Mouse (Mus musculus) liver, embryonic 14.5 days (tissue): Measurements from ENCODE around the gene Ypel1. TPM values are rescaled to one million over a fixed set of nuclear protein-coding genes. Genes with fewer than 3 reads are reported as not detected.

Experiments used
- ATAC-seq: fragments of 200-750 bp; cut with Nextera tagmentation; 2 replicates; pipeline ENCODE4 v1.8.0; 2017; ENCODE audit warnings: moderate number of reproducible peaks, mild to moderate bottlenecking, moderate library complexity; ENCODE audit not compliant: insufficient read depth
- DNase-seq, 3 experiments: peaks; one replicate each; pipeline ENCODE4 v3.0.0-alpha.2; 2012 to 2013; ENCODE audit warnings: low read depth in 3 of 3, low spot score in 3 of 3
- H3K27ac ChIP-seq: fragments of 300-500 bp; sonication (generic); 2 replicates; pipeline ENCODE4 v1.5.1; 2014; ENCODE audit warnings: moderate library complexity, mild to moderate bottlenecking, control low read depth, inconsistent platforms
- H3K27me3 ChIP-seq: fragments of 300-500 bp; sonication (generic); 2 replicates; pipeline ENCODE4 v1.6.1; 2014; ENCODE audit warnings: mild to moderate bottlenecking, low read length, moderate library complexity; ENCODE audit not compliant: control insufficient read depth, insufficient read depth
- H3K36me3 ChIP-seq: fragments of 300-500 bp; sonication (generic); replicated peaks from 2 replicates; pipeline ENCODE4 v1.6.1; 2014; ENCODE audit warnings: low read depth; ENCODE audit not compliant: control insufficient read depth, insufficient read depth
- H3K4me1 ChIP-seq, 2 experiments: fragments of 200-500 bp in 1 of 2; fragments of 300-500 bp in 1 of 2; sonication (generic) in 1 of 2; replicated peaks; 2 replicates each; pipeline ENCODE4 v1.6.1; 2012 to 2014; ENCODE audit warnings: antibody characterized with exemption in 1 of 2, inconsistent platforms in 1 of 2, low read length in 1 of 2; ENCODE audit not compliant: control insufficient read depth in 2 of 2, insufficient read depth in 2 of 2
- H3K4me2 ChIP-seq: fragments of 300-500 bp; sonication (generic); 2 replicates; pipeline ENCODE4 v1.6.1; 2014; ENCODE audit warnings: low read depth, mild to moderate bottlenecking, control low read depth, moderate library complexity
- H3K4me3 ChIP-seq, 2 experiments: fragments of 200-500 bp in 1 of 2; fragments of 300-500 bp in 1 of 2; sonication (generic) in 1 of 2; 2 replicates each; pipeline ENCODE4 v1.5.1; 2012 to 2014; ENCODE audit warnings: low read depth in 2 of 2, low read length in 2 of 2, mild to moderate bottlenecking in 2 of 2, control low read depth in 1 of 2, inconsistent platforms in 1 of 2, moderate library complexity in 1 of 2; ENCODE audit not compliant: insufficient read depth in 1 of 2
- H3K9ac ChIP-seq: fragments of 300-500 bp; sonication (generic); replicated peaks from 2 replicates; pipeline ENCODE4 v1.6.1; 2014; ENCODE audit warnings: mild to moderate bottlenecking, control low read depth, moderate library complexity
- H3K9me3 ChIP-seq: fragments of 300-500 bp; sonication (generic); 2 replicates; pipeline ENCODE4 v1.6.1; 2016; ENCODE audit warnings: low read length, mixed read lengths; ENCODE audit not compliant: control insufficient read depth
- CTCF ChIP-seq: IDR thresholded peaks from 2 replicates; pipeline ENCODE4 v1.5.1; 2016; ENCODE audit warnings: antibody characterized with exemption, low read depth, control low read depth
- EP300 ChIP-seq: IDR thresholded peaks from 2 replicates; pipeline ENCODE4 v1.6.1; 2016; ENCODE audit warnings: antibody characterized with exemption, low read depth
- WGBS: fragments of 180-500 bp; shearing (Covaris S2); extraction: QIAGEN DNeasy Blood & Tissue Kit; methylation state at CpG from one replicate; pipeline ENCODE4 v1.1.7; 2014; ENCODE audit not compliant: insufficient replicate concordance; 5-methylcytosine and 5-hydroxymethylcytosine counted together
- polyA plus RNA-seq, 2 experiments: library from polyadenylated mRNA; depleted of rRNA in 1 of 2; stranded (reverse) in 1 of 2; unstranded in 1 of 2; fragments of >200 nt; fragmentation: Nextera tagmentation in 1 of 2; extraction: Ambion mirVana in 1 of 2; gene quantifications; 2 replicates each; pipeline versions ENCODE4 v1.2.1 to v1.2.3; 2012 to 2014

Gene Ypel1
- polyA plus RNA-seq, 2 experiments: 0.20 to 0.43 TPM

DNA sequence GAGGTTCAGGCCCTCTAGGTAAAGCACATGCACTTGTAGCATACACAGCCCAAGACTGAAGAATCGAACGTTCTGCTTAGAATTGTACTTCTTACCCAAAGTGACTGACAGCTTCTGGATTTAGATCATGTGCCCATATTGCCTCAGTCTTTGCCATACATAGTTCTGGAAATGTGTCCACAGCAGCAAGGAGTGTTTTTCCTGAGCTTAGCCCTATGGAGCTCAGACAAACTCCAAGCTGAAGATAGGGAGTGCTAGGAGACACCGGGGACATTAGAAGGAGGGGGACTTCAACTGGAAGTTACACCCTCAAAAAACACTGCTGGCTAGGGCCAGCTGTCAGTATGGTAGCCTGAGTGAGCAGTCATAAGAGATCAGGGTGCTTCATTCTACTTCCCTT, 28.8 kb upstream of the Ypel1 start:
- H3K27ac ChIP-seq: no peak overlapping the region
- peaks cover 61% of the 10 kb centered on the region for H3K36me3 ChIP-seq
- TF ChIP-seq EP300 (no peak), CTCF (no peak)
- H3K4me2 ChIP-seq: no peak overlapping the region
- ATAC-seq (no peak), DNase-seq (no peak)
- no peaks in the 10 kb centered on the region for H3K4me1 ChIP-seq
- no peak overlapping the region for H3K4me3 ChIP-seq
- WGBS: 91% methylated on average over 3 of the region's 3 CpGs
- no peaks in the 10 kb centered on the region for H3K27me3 ChIP-seq
- H3K9me3 ChIP-seq: no peaks in the 10 kb centered on the region
- no peak overlapping the region for H3K9ac ChIP-seq

- TF ChIP-seq EP300 (no peak), CTCF (no peak)
- ATAC-seq (no peak), DNase-seq (no peak)
- H3K9me3 ChIP-seq: no peaks in the 10 kb centered on the region
- no peak overlapping the region for H3K27ac ChIP-seq
- H3K9ac ChIP-seq: no peak overlapping the region
- H3K27me3 ChIP-seq: no peaks in the 10 kb centered on the region
- no peak overlapping the region for H3K4me2 ChIP-seq
- no peak overlapping the region for H3K4me3 ChIP-seq
- H3K36me3 ChIP-seq: peaks cover 59% of the 10 kb centered on the region
- WGBS: 77% methylated on average over 1 of the region's 1 CpGs
- H3K4me1 ChIP-seq: no peaks in the 10 kb centered on the region
Measured at GRCm38 (mm10) chr16:17041417-17041816, 28.1 kb upstream of the Ypel1 start.

GRCm38 (mm10) chr16:17044320-17044719, 25.2 kb upstream of the Ypel1 start:
- no peak for TF ChIP-seq EP300
- TF ChIP-seq CTCF: no peak
- ATAC-seq: no peak
- no peak for DNase-seq
- H3K4me1 ChIP-seq: no peaks in the 10 kb centered on the region
- 87% methylated on average over 3 of the region's 3 CpGs for WGBS
- peaks cover 40% of the 10 kb centered on the region for H3K36me3 ChIP-seq
- H3K27me3 ChIP-seq: no peaks in the 10 kb centered on the region
- H3K9ac ChIP-seq: no peak overlapping the region
- H3K9me3 ChIP-seq: no peaks in the 10 kb centered on the region
- H3K27ac ChIP-seq: no peak overlapping the region
- no peak overlapping the region for H3K4me3 ChIP-seq
- H3K4me2 ChIP-seq: no peak overlapping the region

GRCm38 (mm10) chr16:17045287-17045686, 24.2 kb upstream of the Ypel1 start:
- Histone ChIP-seq H3K27ac (no peak overlapping the region), H3K36me3 (peaks cover 31% of the 10 kb centered on the region), H3K4me3 (no peak overlapping the region), H3K4me1 (no peaks in the 10 kb centered on the region), H3K4me2 (no peak overlapping the region), H3K27me3 (no peaks in the 10 kb centered on the region), H3K9me3 (no peaks in the 10 kb centered on the region), H3K9ac (no peak overlapping the region)
- TF ChIP-seq EP300 (no peak), CTCF (no peak)
- ATAC-seq: no peak
- WGBS: 75% methylated on average over 3 of the region's 3 CpGs
- no peak for DNase-seq

DNA sequence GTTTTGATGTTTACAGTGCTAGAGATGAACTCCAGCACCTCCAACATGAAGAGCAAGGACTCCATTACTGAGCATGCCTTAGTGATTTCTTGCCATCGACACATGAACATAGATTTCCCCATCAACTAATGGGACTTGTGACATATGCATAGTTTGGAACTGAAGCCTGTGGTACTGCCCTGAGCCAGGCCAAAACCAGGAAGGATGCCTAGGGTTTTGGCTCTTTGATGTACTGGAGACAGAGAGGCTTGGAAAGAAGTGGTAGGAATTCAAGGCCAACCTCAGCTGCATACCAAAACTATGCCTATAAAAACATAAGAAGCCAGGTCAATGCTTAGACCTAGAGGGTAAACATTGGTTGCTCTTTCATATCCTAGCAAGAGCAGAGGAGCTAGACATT, 19.6 kb upstream of the Ypel1 start:
- Histone ChIP-seq H3K4me1 (no peaks in the 10 kb centered on the region), H3K9me3 (no peaks in the 10 kb centered on the region), H3K4me2 (no peak overlapping the region), H3K9ac (no peak overlapping the region), H3K36me3 (peaks cover 7% of the 10 kb centered on the region), H3K27me3 (no peaks in the 10 kb centered on the region), H3K4me3 (no peak overlapping the region), H3K27ac (no peak overlapping the region)
- ATAC-seq: no peak
- 81% methylated on average over 1 of the region's 1 CpGs for WGBS
- TF ChIP-seq CTCF (no peak), EP300 (no peak)
- no peak for DNase-seq

GRCm38 (mm10) chr16:17052087-17052486, 17.4 kb upstream of the Ypel1 start:
- Histone ChIP-seq H3K9ac (no peak overlapping the region), H3K9me3 (no peaks in the 10 kb centered on the region), H3K27ac (no peak overlapping the region), H3K36me3 (peaks cover 4% of the 10 kb centered on the region), H3K4me2 (no peak overlapping the region), H3K4me1 (no peaks in the 10 kb centered on the region), H3K4me3 (no peak overlapping the region), H3K27me3 (no peaks in the 10 kb centered on the region)
- WGBS: 67% methylated on average over 7 of the region's 7 CpGs
- no peak for TF ChIP-seq EP300
- no peak for TF ChIP-seq CTCF
- ATAC-seq (no peak), DNase-seq (no peak)
